Mouse (Mus musculus) T-cell, adult 66 days (primary cell): ENCODE data around the gene Gm43517. TPM values are rescaled to one million over a fixed set of nuclear protein-coding genes. Genes with fewer than 3 reads are reported as not detected.

ENCODE experiments used
- total RNA-seq, 2 experiments: library from RNA; stranded (reverse); gene quantifications; 3 replicates in 1 of 2; 4 replicates in 1 of 2; pipeline ENCODE4 v1.2.4; 2023

Gm43517 gene
- total RNA-seq, result not detected

GRCm38 (mm10) chr12:49384876-49385630, at the start of gene Gm43517:
TSS of gene Gm43517 (plus strand) at chr12:49385174.

GRCm38 (mm10) chr12:49382565-49383520, 2.1 kb upstream of the Gm43517 start, which contains the start of gene Foxg1:
TSS of gene Foxg1 (plus strand) at chr12:49382660.

Other genes with a start within 250 kb of the Gm43517 start
- not detected for gene Foxg1, start 2.5 kb upstream of the Gm43517 start, total RNA-seq